Mouse (Mus musculus): ENCODE results near the gene Ppp1r12b.

The Ppp1r12b gene

DNA sequence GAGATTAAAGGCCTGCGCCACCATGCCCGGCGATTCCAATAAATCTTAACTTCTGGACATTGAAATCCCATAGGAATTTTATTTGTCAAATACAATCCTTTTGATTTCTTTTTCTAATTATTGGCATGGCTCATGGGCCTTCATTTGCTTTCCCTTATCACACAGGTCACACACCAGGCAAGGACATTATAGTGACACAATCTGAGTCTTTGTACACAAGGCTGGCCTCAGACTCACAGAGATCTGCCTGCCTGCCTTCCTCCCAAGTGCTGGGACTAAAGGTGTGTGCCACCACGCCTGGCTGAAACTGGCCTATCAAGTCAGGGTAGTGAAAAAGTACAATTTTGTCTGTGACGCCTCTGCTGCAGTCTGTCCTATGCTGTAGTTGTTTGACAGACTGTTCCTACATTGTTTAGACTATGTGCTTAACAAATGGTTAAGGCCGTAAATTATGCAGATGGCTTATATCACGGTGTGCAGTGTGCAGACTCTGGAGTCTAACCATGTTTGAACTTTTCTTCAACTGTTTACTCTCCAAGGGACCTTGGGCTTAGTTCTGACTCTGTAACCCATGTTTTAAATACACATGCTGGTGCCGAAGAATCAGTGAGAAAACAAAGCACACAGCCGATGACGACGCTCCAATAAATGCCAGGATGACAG is 191.8 kb downstream of the Ppp1r12b start:
- DNase-seq (ENCODE audit: low spot score in 2 of 2) = no peak

DNA sequence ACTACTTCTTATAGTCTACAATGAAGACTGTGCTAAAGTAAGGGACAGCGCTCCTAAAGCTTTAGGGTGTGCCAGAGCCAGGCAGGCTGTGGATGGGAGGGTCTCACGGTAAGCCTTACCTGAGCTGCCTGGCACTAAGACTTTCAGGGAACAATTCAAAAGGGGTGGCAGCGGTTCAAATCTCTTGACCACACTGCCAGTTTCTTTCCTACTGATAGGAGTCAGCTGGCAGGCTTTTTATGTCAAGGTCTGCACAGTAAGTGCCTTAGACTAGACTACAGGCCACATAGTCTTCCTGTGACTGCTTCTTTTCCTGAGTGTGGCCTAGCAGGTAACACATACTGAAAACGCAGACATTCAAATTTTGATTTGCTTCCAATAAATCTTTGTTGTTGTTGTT is 192.5 kb downstream of the Ppp1r12b start:
- no peak for DNase-seq (ENCODE audit: low spot score in 2 of 2)

DNA sequence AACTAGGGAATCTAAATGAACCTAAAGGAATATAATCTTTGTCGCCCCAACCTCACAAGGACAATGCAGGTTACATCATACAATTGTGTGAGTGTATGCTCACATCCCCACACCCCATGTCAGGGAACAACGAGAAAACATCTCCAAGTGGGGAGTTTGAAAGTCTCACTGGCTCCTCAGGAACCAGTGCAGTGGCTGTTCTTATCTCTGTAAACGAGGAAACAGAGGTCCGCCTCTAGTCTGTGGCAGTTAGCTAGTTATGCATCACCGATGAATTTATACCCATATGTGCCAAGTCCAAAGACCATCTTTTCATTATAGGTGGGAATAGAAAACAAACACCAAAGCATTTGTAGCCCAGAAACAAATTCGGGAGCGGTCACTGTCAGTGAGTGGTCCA is 194.2 kb downstream of the Ppp1r12b start:
- no peak for DNase-seq (ENCODE audit: low spot score in 2 of 2)

DNA sequence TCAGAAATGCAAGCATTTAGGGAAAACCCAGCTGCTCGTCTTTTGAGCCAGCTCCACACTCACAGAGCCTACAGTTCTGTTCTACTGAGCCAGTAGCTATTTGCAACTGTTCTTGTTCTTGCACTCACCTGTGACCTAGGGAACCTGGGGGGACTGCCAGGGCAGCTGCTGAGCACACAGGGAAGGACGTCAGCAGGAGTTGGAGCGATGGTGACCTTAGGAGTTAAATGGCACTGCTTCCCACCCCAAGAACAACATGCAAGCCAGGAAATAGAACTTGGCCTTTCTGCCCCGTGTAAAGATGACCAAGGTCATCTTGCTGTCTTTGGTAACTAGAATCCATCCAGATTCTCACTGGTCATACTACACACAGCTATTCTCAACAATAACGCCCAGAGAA is 195.1 kb downstream of the Ppp1r12b start:
- no peak for DNase-seq (ENCODE audit: low spot score in 2 of 2)

DNA sequence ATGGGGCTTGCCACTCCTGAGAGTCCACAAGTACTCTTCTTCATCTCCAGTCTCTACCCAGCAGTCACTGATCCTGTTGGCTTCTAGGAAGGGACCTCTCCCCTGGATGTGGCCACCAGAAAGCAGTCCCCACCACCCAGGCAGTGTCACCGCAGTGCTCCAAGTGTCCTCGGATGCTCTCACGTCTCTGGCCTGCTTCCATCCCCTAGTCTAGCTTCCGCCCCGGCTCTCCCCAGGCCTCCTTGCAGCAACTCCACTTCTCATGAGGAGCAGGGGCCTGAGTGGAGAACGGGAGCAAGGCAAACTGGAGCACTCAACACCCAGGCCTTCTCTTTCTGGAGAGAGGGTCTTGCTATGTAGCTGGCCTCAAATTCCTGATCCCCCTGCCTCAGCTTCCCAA is 196.6 kb downstream of the Ppp1r12b start:
- DNase-seq (ENCODE audit: low spot score in 2 of 2) = no peak

DNA sequence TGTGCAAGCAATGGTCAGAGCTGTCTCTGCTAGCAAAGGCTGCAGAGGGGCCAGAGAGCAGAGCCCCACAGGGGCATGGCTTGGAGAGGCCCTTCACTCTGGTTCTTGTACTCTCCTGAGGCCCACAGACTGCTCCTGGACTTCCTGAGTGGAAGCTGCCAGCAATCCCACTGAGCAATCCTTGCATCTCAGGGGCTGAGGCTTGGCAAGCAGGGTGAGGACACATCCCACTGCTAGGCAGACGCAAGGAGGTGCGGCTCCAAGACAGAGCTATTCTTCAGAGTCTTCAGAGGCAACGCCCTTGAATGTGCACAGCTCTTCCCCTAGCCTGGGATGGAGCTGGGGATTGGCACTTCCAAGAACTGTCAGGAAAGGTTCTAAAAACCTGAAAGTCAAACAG is 198.5 kb downstream of the Ppp1r12b start:
- no peak for DNase-seq (ENCODE audit: low spot score in 2 of 2)

DNA sequence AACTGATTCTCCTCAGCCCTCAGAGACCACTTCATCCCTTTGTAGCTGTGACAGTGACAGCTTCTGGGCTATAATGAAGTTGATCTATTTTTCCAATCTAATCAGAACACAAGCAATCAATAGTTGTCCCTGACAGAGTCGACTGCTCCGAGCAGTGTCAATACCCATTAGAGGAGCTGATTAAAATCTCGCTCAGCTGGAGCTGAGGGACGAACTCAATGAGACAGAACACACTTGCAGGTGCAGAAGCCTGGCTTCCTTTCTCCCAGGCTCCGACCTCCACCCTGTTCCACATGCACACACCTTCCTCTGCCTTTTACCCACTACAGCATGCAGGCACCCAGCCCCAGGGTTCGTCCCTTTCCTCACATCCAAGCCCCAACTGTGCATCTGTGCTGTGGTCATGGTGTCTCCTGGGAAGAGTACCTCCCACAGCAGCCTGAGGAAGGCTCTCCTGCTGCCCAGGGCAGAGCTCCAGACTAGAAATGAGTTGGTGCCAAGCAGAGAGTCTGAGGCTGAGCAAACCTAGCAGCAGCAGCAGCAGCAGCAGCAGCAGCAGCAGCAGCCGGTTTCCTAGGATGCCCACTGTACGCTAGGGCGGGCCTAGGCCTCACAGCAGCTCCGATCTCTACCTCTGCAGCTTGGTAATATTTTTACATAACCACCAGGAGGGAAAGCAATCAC is 199.4 kb downstream of the Ppp1r12b start:
- no peak for DNase-seq (ENCODE audit: low spot score in 2 of 2)

DNA sequence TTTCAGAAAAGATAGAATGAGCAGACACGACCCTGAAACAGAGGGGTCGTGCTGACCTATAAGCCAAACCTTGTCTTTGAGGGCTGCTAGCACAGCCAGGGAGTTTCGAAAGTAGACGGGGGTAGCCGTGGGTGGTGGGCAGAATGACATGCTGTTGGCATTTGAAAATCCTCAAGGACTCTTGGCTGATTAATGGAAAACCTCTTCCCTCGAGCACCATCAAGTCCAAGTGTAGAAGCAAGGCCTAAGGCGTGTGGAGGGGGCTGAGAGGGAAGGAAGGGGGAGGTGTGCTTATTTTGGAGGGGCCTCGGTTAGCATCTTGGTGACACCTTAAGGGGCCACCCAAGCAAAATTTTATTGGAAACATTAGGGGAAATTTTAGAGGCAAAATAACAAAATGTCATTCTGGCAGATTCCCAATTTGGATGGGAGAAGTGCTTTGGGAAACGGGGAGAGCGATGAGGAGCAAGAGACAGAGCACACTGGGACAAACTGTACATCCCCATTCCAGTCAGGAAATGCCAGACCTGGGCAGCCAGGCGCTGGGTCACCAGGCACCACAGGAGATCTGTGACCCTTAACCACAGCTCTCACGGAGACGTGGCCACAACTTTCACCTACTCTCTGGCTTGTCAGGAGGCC is 200.1 kb downstream of the Ppp1r12b start:
- no peak for DNase-seq (ENCODE audit: low spot score in 2 of 2)

DNA sequence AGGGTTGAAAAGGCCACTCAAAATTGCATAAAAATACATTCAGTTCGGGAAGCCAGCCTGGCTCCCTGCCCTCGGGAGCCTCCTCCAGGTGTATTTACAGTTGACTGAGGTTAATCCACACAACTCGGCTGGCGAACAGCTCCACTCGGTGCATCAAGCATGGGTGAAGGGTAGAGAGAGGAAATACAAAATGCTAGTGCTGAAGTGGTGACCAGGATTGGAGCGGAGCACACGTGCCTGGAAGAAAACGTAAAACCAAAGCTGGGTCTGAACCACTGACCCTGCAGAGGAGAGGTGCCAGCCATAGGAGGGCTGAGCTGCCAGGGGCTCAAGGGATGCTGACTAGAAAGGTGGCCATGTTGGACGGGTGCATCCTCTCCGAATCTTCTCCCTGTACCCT is 200.9 kb downstream of the Ppp1r12b start:
- no peak for DNase-seq (ENCODE audit: low spot score in 2 of 2)

DNA sequence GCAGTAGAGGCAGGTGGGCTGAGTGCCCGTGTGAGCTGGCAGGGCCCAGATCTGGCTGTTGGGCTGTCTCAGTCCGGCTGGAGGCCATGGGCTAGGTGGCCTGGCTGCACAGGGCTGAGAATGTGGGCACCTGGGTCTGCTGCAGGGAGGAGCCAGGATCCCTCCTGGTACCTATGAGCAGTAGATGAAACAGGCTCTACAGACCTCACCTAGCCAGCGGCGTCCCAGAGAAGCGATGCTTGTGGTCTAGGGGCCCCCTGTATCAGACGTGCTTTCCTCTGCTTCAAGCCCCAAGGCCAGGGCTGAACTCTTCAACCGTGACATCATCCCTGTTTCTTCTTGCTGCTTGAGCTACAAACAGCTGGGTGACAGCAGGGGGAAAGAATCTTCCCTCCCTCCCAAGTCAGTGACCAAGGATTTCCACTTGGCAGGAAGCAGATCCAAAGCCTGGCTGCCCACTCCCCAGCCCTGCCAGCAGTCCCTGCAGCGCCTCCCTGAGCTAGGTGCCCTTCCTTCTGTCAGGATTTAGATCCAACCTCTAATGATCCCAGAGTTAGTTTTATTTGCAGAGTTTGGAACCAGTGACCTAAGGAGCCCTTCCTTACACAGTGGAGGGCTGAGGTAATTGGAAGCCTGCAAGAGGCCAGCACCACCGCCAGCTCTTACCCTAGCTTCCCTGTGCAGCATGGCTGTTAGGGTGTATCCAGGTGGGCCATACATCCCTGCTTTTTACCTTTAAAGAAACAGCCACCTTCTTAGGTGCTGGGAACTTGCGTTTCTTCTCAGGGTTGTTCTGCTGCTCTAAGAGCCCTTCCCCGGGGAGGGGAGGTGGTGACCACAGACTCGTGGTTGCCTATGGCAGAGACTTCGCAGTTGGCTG is 201.8 kb downstream of the Ppp1r12b start:
- no peak for DNase-seq (ENCODE audit: low spot score in 2 of 2)

DNA sequence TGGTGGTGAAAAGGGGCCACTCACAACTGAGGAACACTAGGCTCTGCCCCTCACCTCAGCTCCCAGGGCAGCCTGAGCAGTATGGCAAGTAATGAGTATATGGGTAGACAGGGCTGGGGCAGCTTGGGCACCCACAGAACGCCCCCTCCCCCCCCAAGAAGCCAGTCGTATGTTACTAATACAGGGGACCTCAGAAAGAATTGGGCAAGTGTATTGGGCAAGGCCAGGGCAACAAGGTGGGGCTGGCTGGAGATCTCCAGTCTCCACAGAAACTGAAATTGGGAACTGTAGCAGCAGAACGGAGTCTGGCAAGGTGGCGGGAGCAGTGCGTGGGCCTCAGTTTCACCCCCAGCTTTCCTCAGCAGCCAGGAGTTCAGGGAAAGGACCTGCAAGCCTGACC is 203.3 kb downstream of the Ppp1r12b start:
- no peak for DNase-seq (ENCODE audit: low spot score in 2 of 2)

DNA sequence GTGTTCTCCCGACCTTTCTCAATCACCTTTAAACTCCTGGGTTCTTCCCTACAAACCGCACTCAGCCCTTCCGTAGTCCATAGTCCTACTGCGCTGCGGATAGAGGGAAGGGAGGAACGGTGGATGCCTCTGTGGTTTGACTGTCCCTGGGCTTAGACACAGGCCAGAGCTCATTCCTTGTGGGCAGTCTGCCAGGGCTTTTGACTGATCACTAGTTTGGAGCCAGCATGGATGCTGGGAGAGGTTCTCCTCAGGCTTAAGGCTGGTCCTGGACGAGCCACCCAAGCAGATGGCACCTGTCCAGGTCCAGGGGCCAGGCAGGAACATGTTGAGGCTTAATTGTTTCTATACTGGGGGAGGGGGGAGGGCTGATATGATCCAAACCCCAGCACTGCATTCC is 205.9 kb downstream of the Ppp1r12b start:
- DNase-seq (ENCODE audit: low spot score in 2 of 2) = no peak

DNA sequence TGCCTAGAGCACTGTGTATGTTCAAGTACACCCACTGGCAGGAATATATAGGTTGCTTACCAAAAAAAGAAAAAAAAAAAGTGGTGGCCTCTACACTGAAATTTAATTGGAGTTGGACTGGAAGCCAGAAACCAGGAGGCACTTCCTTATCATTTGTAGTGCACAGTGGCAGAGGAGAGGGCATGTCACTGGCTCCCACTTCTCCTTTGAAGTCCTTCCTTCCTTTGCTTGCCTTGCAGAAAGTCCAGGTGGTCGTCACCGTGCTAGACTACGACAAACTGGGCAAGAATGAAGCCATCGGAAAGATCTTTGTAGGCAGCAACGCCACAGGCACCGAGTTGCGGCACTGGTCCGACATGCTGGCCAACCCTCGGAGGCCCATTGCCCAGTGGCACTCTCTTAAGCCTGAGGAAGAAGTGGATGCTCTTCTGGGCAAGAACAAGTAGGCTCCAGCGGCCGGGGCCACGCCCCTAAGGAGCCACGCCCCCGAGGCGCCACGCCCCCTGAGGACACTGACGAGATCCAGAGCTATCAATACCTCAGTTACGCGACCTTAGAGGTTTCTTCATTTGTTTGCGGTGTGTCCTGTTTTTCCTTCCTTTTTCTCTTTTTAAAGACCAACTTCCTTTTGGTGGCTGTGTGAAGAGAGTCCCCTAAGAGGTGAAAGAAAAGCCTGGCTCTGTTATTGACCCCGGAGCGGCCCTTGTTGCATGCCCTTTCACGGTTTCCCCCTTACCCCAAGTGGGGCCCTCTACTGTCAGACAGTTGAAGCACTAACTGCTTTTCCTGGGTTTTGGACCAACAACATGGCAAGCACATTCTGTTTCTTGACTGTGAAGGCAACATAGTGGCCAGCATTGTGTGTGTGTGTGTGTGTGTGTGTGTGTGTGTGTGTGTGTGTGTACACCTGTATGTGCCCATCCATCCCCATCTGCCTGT is 208.2 kb downstream of the Ppp1r12b start:
- no peak for DNase-seq (ENCODE audit: low spot score in 2 of 2)

DNA sequence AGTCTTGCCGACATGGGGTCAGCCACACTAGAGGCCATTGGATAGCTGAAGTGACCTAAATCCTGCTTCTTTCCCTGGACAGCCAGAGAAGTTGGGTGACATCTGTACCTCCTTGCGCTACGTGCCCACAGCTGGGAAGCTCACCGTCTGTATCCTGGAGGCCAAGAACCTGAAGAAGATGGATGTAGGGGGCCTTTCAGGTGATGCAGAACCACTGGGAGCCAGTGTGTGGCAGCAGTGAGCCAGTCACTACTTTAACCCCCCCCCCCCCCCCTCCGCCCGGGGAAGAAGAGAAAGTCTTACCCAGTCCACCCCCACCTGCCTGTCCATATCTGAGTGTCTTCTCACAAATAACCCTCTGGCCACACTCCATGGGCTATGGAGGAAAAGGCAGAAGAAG is 210.1 kb downstream of the Ppp1r12b start:
- no peak for DNase-seq (ENCODE audit: low spot score in 2 of 2)

DNA sequence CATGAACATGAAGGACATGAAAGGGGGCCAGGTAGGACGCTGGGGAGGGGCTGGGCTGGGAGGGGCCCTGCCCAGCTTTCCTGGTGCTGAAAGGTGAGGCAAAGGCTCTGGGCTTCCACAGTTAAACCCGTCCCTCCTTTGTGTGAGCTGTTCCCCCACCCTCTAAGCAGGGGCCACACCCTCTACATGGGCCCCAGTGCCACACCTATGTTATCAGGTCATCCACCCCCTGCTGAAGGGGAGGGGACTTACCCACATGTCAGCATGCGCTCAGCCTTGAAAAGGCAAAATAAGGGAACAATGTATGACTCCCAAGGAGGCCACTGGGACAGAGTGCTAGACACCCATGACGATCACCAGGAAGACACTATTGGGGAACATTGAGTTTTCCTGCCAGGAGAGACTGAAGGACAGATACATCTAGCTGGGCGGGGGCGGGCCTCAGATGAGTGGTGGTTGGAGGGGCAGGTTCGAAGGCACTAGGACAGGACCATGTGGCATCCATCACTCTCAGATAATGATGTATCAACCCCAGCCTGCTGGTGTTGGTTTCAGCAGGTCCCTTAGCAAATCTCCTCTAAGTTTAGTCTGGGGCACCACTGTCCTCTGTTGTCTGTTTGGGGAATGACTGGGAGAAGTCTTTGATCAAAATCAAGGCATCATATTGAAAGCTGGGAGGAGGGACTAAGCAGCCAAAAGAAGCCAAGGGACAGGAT is 213.6 kb downstream of the Ppp1r12b start:
- no peak for DNase-seq (ENCODE audit: low spot score in 2 of 2)

DNA sequence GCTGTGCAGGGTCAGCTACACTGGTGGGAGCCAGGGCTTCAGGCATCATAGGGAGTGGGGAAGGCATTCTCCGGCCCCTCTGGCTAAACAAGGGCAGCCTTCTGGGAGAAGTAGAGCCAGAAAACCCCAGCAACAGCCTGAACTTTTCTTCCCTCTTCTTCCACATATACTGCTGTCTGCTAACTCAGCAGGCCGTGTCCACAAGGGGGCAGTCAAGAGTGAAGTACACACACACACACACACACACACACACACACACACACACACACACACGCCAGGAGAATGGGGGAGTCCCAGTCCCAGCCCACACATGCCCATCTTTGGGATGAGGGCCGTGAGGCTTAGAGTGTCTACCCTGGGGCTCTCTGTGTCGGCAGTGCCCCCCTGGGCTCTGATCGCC is 214.3 kb downstream of the Ppp1r12b start:
- no peak for DNase-seq (ENCODE audit: low spot score in 2 of 2)

DNA sequence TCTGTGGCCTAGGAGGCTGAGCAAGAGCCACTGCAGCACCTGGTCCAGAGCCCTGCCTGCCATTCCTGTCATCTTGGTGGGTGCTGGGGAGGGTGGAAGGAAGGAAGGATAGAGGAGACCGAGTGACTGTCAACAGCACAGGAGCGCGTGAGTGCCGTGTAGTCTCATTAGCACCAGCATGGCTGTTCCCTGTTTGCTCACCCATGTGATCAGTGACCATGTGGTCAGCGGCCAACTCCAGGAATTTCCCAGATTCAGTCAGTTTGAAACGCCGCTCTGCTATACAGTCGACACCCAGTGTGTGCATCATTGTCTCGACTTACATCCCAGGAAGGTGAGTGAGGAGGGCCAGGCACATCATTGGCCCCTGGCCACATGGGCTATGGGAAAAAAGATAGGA is 218.3 kb downstream of the Ppp1r12b start:
- no peak for DNase-seq (ENCODE audit: low spot score in 2 of 2)

DNA sequence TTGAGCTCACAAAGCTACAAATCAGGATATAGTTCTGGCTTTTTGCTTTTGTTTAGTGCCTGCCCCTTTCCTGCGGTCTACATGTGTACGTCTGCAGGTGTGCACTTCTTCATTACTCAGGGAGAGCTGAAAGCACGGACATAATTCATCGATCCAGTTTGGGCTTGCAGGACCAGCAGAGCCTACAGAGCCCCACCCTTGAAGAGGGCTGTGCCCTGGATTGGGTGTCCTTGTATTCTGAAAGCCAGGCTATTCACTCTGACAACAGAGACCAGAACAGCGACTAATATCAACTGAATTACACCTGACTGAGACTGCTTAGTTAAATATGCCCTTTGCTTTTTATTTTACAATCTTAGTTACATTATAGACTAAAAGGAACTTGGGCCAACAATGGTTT is 222.1 kb downstream of the Ppp1r12b start:
- no peak for DNase-seq (ENCODE audit: low spot score in 2 of 2)

DNA sequence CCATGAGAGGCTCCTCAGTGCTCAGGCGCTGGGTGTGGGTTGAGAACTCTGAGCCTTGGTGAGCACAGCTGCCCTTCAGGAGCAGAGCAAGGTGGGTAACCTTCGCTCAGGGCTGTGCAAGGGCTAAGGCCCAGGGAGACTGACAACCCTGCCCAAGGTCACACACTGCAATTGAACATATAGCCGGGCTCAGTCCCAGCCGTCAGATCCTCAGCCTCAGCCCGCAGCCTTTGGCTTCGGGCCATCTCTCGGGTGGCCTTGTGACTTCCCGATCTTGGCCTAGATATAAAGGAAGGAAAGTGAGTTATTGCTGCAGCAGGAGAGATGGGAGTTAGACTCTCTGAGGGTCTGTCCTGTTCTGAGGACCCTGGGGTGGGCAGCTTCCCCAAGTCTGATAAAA is 228.5 kb downstream of the Ppp1r12b start:
- no peak for DNase-seq (ENCODE audit: low spot score in 2 of 2)

DNA sequence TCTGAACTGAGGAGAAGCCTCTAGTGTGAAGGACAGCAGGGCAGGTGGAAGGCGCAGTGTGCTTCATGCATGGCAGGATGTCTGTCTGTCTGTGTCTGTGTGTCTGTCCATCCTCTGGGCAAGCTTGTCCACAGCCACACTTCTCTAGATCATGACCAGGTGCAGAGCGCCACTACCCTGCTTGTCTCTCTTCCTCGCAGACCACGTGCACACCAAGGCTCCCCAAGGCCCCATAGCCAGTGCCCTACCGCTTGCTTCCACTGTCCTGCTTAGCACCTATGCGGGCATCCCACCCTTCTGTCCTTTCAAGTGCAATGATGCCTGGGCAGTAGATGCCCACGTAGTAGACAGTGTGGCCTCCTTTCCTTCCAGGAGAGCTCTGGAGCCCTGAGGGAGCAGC is 229.3 kb downstream of the Ppp1r12b start:
- DNase-seq (ENCODE audit: low spot score in 2 of 2) = no peak

DNA sequence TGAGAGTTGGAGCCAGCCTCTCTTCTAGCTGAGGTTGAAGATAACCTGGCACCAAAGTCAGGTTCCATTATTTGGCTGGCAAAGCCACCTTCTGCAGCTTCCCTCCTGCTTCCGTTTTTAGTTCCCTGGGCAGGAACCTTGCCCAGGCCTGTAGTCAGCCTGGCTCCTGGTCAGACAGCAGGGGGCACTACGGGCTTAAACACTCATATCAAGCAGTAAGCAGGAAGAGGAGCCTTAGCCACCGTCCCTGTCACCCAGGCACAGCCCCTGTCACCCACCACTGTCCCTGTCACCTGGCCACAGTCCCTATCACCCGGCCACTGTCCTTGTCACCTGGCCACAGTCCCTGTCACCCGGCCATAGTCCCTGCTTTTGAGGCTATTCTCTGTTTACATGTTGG is 230.5 kb downstream of the Ppp1r12b start:
- no peak for DNase-seq (ENCODE audit: low spot score in 2 of 2)
